Mouse (Mus musculus) bone marrow, adult 2 months (tissue): ENCODE results near the gene Pbdc1.

ENCODE experiments used
- CTCF ChIP-seq: fragments of 200-500 bp; IDR thresholded peaks from 2 replicates; pipeline ENCODE4 v1.5.1; 2011; ENCODE audit warnings: low read length, control low read depth; ENCODE audit not compliant: control insufficient read depth, insufficient read depth
- POLR2A ChIP-seq: fragments of 200-500 bp; IDR thresholded peaks from 2 replicates; pipeline ENCODE4 v1.6.1; 2011; ENCODE audit warnings: low read depth, mild to moderate bottlenecking, control low read depth, low read length, borderline replicate concordance; ENCODE audit not compliant: control insufficient read depth

DNA sequence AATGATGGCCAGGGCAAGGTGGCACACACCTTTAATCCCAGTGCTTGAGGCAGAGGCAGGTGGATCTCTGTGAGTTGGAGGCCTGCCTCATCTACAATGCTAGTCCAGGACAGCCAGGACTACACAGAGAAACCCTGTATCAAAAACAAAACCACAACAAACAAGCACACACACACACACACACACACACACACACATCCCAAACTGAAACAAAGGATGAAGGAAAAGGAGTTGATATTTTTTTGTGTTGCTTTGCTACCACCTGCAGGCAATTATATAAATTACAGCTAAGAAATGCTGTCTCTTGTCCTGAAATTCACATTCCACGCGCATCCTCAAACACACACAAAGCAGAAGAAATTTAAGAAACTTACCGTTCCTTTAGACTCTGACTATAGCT is 41.9 kb upstream of the Pbdc1 start:
- TF ChIP-seq POLR2A (no peak), CTCF (no peak)
